Mouse (Mus musculus) thymus, adult 2 months (tissue): ENCODE data around the gene Nme9. TPM values are rescaled to one million over a fixed set of nuclear protein-coding genes. Genes with fewer than 3 reads are reported as not detected.

ENCODE experiments used
- DNase-seq: peaks from one replicate; pipeline ENCODE4 v3.0.0; 2021
- H3K27ac ChIP-seq: fragments of 200-500 bp; 2 replicates; pipeline ENCODE4 v1.5.1; 2012; ENCODE audit warnings: low read length, control low read depth; ENCODE audit not compliant: control insufficient read depth, insufficient read depth
- H3K27me3 ChIP-seq: fragments of 200-500 bp; 2 replicates; pipeline ENCODE4 v1.6.1; 2012; ENCODE audit warnings: mild to moderate bottlenecking, low read length, moderate library complexity, mixed read lengths; ENCODE audit not compliant: control insufficient read depth, insufficient read depth
- H3K36me3 ChIP-seq: fragments of 200-500 bp; 2 replicates; pipeline ENCODE4 v1.6.1; 2012; ENCODE audit warnings: mild to moderate bottlenecking, low read length, moderate library complexity; ENCODE audit not compliant: control insufficient read depth, insufficient read depth
- H3K4me1 ChIP-seq: fragments of 200-500 bp; replicated peaks from 2 replicates; pipeline ENCODE4 v1.6.1; 2012; ENCODE audit warnings: low read length; ENCODE audit not compliant: control insufficient read depth, insufficient read depth
- H3K4me3 ChIP-seq: fragments of 200-500 bp; 2 replicates; pipeline ENCODE4 v1.5.1; 2012; ENCODE audit warnings: mild to moderate bottlenecking, low read length, control low read depth, moderate library complexity; ENCODE audit not compliant: control insufficient read depth, insufficient read depth
- CTCF ChIP-seq: fragments of 200-500 bp; IDR thresholded peaks from 2 replicates; pipeline ENCODE4 v1.5.1; 2012; ENCODE audit warnings: mild to moderate bottlenecking, control low read depth, low read length, moderate library complexity, borderline replicate concordance; ENCODE audit not compliant: control insufficient read depth, poor library complexity, insufficient read depth; ENCODE audit errors: extremely low read depth
- POLR2A ChIP-seq: fragments of 200-500 bp; IDR thresholded peaks from 2 replicates; pipeline ENCODE4 v1.6.1; 2012; ENCODE audit warnings: mild to moderate bottlenecking, low read length, control low read depth, moderate library complexity; ENCODE audit not compliant: control insufficient read depth, poor library complexity, insufficient read depth; ENCODE audit errors: extremely low read depth
- WGBS: fragments of 180-500 bp; shearing (Covaris S2); methylation state at CpG from one replicate; pipeline ENCODE4 v1.1.7; 2018; 5-methylcytosine and 5-hydroxymethylcytosine counted together
- polyA plus RNA-seq: library from polyadenylated mRNA; depleted of rRNA; stranded (reverse); fragments of >200 nt; gene quantifications from 2 replicates; pipeline ENCODE4 v1.2.3, GENCODE M21; 2012

Nme9 gene
- polyA plus RNA-seq, 1 experiment = 0.43 TPM

GRCm38 (mm10) chr9:99436182-99437030 is 14.9 kb upstream of the Nme9 start:
- DNase-seq = peak; percentile 31
- Histone ChIP-seq H3K27ac (no peak overlapping the region), H3K4me1 (peaks cover 3% of the 10 kb centered on the region), H3K27me3 (peaks cover 5% of the 10 kb centered on the region; the same call in 1 of the 2 replicates), H3K4me3 (peak overlapping the region; percentile 52), H3K36me3 (no peaks in the 10 kb centered on the region)
- 3% methylated on average over 85 of the region's 86 CpGs for WGBS
- no peak for TF ChIP-seq CTCF
- TF ChIP-seq POLR2A = no peak

- DNase-seq = no peak
- WGBS = 16% methylated on average over 27 of the region's 27 CpGs
- Histone ChIP-seq H3K27me3 (peaks cover 5% of the 10 kb centered on the region; the same call in 1 of the 2 replicates), H3K27ac (no peak within 1 kb of the TSS), H3K36me3 (no peaks in the 10 kb centered on the region), H3K4me3 (peak within 1 kb of the TSS; percentile 52), H3K4me1 (peaks cover 3% of the 10 kb centered on the region)
- TF ChIP-seq POLR2A (no peak), CTCF (no peak)
These were observed 14.1 kb upstream of the Nme9 start, which contains the start of gene Mras for GRCm38 (mm10) chr9:99437031-99437764. Gene Mras, minus strand, starts transcription at chr9:99437381.

GRCm38 (mm10) chr9:99437781-99438565 is 13.3 kb upstream of the Nme9 start:
- TF ChIP-seq CTCF (no peak), POLR2A (no peak)
- H3K36me3 ChIP-seq = no peaks in the 10 kb centered on the region
- WGBS = 92% methylated on average over 12 of the region's 12 CpGs
- DNase-seq = no peak
- H3K4me1 ChIP-seq = peaks cover 3% of the 10 kb centered on the region
- no peak overlapping the region for H3K27ac ChIP-seq
- no peak overlapping the region for H3K4me3 ChIP-seq
- peaks cover 5% of the 10 kb centered on the region; the same call in 1 of the 2 replicates for H3K27me3 ChIP-seq

GRCm38 (mm10) chr9:99439064-99439463 is 12.2 kb upstream of the Nme9 start:
- H3K27ac ChIP-seq = no peak overlapping the region
- H3K36me3 ChIP-seq = no peaks in the 10 kb centered on the region
- TF ChIP-seq POLR2A = no peak
- TF ChIP-seq CTCF = no peak
- peaks cover 5% of the 10 kb centered on the region; the same call in 1 of the 2 replicates for H3K27me3 ChIP-seq
- no peak overlapping the region for H3K4me3 ChIP-seq
- WGBS = 86% methylated on average over 8 of the region's 8 CpGs
- H3K4me1 ChIP-seq = peaks cover 3% of the 10 kb centered on the region
- DNase-seq = no peak

GRCm38 (mm10) chr9:99440941-99441340 is 10.3 kb upstream of the Nme9 start:
- Histone ChIP-seq H3K4me1 (peaks cover 3% of the 10 kb centered on the region), H3K36me3 (no peaks in the 10 kb centered on the region), H3K27ac (no peak overlapping the region), H3K4me3 (no peak overlapping the region), H3K27me3 (peaks cover 5% of the 10 kb centered on the region; the same call in 1 of the 2 replicates)
- DNase-seq = no peak
- WGBS = 95% methylated on average over 5 of the region's 5 CpGs
- TF ChIP-seq POLR2A (no peak), CTCF (no peak)

GRCm38 (mm10) chr9:99441647-99442433 is 9.4 kb upstream of the Nme9 start:
- Histone ChIP-seq H3K27me3 (peaks cover 2% of the 10 kb centered on the region; the same call in 1 of the 2 replicates), H3K27ac (no peak overlapping the region), H3K4me3 (no peak overlapping the region), H3K4me1 (peaks cover 2% of the 10 kb centered on the region), H3K36me3 (no peaks in the 10 kb centered on the region)
- DNase-seq = no peak
- no peak for TF ChIP-seq POLR2A
- TF ChIP-seq CTCF = no peak
- WGBS = 96% methylated on average over 4 of the region's 4 CpGs
